Mouse (Mus musculus): ENCODE measurements around the gene Cop1. TPM values are rescaled to one million over a fixed set of nuclear protein-coding genes. Genes with fewer than 3 reads are reported as not detected.
"Not testable (repeated sequence)": the region's sequence is repeated elsewhere in the genome, so short reads cannot be mapped to it uniquely, and the experiment has no call there.

Cop1 gene
- polyA plus RNA-seq, 1 experiment from 2014 or later, result 126 TPM

GRCm38 (mm10) chr1:159232572-159233261, 597 bp downstream of the Cop1 start:
- not testable (repeated sequence) for H3K27ac ChIP-seq (ENCODE audit: low read depth, low read length)
- WGBS, result under 1% methylated on average over 27 of the region's 47 CpGs

DNA sequence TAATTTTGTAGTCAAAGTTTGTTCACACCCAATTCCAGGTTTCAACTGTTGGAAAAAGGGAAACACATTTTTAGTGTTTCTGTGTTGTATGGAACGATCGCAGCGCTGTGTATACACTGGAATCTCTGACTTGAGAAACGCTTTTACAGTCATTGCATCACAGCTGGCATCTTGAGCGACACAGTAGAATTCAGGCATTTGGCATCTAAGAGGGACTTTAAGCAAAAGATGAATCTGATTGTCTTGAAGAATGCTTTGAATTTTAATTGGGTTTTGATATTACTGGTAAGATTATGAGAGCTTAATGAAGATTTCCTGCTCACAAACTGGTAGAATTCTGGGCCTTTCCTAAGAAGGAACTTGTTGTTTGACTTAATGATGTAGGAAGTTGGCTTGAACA, 1.3 kb downstream of the Cop1 start:
- 50% methylated on average over 5 of the region's 5 CpGs for WGBS
- H3K27ac ChIP-seq (ENCODE audit: low read depth, low read length), result no peak overlapping the region

More at GRCm38 (mm10) chr1:159232572-159233261, 597 bp downstream of the Cop1 start:
- Histone ChIP-seq H3K4me2 (peak overlapping the region; percentile 56), H3K4me3 (ENCODE audit: low read depth, low read length) (peak overlapping the region; percentile 43), H3K9ac (ENCODE audit: low read length) (peak overlapping the region; percentile 61)
- peak; percentile 72 for ATAC-seq (ENCODE audit: low FRiP score)
- H3K9me3 ChIP-seq (ENCODE audit: control insufficient read depth, low read length); H3K27me3 ChIP-seq (ENCODE audit: control insufficient read depth, insufficient read depth, low read length); H3K4me1 ChIP-seq (ENCODE audit: control insufficient read depth, insufficient read depth, low read length); H3K36me3 ChIP-seq (ENCODE audit: control insufficient read depth, insufficient read depth, low read length): not testable (repeated sequence)
- DNase-seq (ENCODE audit: low spot score, missing footprints), result peak; percentile 94

DNA sequence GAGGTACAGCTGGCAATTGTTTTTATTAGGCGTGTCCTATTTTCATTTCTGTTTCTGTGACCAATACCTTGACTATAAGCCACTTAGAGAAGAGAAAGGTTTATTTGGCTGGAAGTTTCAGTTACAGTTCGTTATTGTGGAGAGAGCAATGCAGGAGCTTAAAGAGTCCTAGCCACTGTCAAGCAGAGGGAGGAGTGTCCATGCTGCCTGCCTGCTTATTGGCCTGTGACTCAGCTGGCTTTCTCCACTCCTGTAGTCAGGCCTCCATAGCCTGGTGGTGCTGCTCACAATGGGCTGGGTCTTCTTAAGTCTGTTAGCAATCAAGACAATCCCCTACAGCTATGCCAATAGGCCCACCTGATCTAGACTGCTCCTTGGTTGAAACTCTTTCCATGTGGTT, 2.4 kb downstream of the Cop1 start:
- DNase-seq (ENCODE audit: low spot score, missing footprints) (no peak), ATAC-seq (ENCODE audit: low FRiP score) (no peak)
- H3K27me3 ChIP-seq (ENCODE audit: control insufficient read depth, insufficient read depth, low read length), result no peaks in the 10 kb centered on the region
- H3K27ac ChIP-seq (ENCODE audit: low read depth, low read length), result no peak overlapping the region
- H3K4me2 ChIP-seq, result no peak overlapping the region; the same call in 1 of the 2 replicates
- H3K9me3 ChIP-seq (ENCODE audit: control insufficient read depth, low read length), result no peaks in the 10 kb centered on the region
- H3K4me3 ChIP-seq (ENCODE audit: low read depth, low read length), result no peak overlapping the region
- H3K9ac ChIP-seq (ENCODE audit: low read length), result no peak overlapping the region
- H3K4me1 ChIP-seq (ENCODE audit: control insufficient read depth, insufficient read depth, low read length), result peaks cover 8% of the 10 kb centered on the region
- 75% methylated on average over 2 of the region's 2 CpGs for WGBS
- no peaks in the 10 kb centered on the region for H3K36me3 ChIP-seq (ENCODE audit: control insufficient read depth, insufficient read depth, low read length)

More for the DNA sequence above, 1.3 kb downstream of the Cop1 start:
- Histone ChIP-seq H3K4me1 (ENCODE audit: control insufficient read depth, insufficient read depth, low read length) (peaks cover 8% of the 10 kb centered on the region), H3K9ac (ENCODE audit: low read length) (peak overlapping the region; percentile 61; the same call in 1 of the 2 replicates), H3K9me3 (ENCODE audit: control insufficient read depth, low read length) (no peaks in the 10 kb centered on the region), H3K4me2 (peak overlapping the region; percentile 56), H3K27me3 (ENCODE audit: control insufficient read depth, insufficient read depth, low read length) (no peaks in the 10 kb centered on the region), H3K36me3 (ENCODE audit: control insufficient read depth, insufficient read depth, low read length) (no peaks in the 10 kb centered on the region), H3K4me3 (ENCODE audit: low read depth, low read length) (peak overlapping the region; percentile 43)
- no peak for DNase-seq (ENCODE audit: low spot score, missing footprints)
- ATAC-seq (ENCODE audit: low FRiP score), result no peak

- DNase-seq (ENCODE audit: low spot score, missing footprints) (no peak), ATAC-seq (ENCODE audit: low FRiP score) (no peak)
- H3K9me3 ChIP-seq (ENCODE audit: control insufficient read depth, low read length), result no peaks in the 10 kb centered on the region
- no peak overlapping the region for H3K4me2 ChIP-seq
- no peaks in the 10 kb centered on the region for H3K36me3 ChIP-seq (ENCODE audit: control insufficient read depth, insufficient read depth, low read length)
- H3K4me3 ChIP-seq (ENCODE audit: low read depth, low read length), result no peak overlapping the region
- H3K27ac ChIP-seq (ENCODE audit: low read depth, low read length), result no peak overlapping the region
- H3K27me3 ChIP-seq (ENCODE audit: control insufficient read depth, insufficient read depth, low read length), result no peaks in the 10 kb centered on the region
- 90% methylated on average over 2 of the region's 2 CpGs for WGBS
- no peak overlapping the region for H3K9ac ChIP-seq (ENCODE audit: low read length)
- peaks cover 8% of the 10 kb centered on the region for H3K4me1 ChIP-seq (ENCODE audit: control insufficient read depth, insufficient read depth, low read length)
Observed at GRCm38 (mm10) chr1:159235674-159236073, 3.6 kb downstream of the Cop1 start.

- peaks cover 8% of the 10 kb centered on the region for H3K4me1 ChIP-seq (ENCODE audit: control insufficient read depth, insufficient read depth, low read length)
- 85% methylated on average over 6 of the region's 6 CpGs for WGBS
- no peaks in the 10 kb centered on the region for H3K36me3 ChIP-seq (ENCODE audit: control insufficient read depth, insufficient read depth, low read length)
- no peak for DNase-seq (ENCODE audit: low spot score, missing footprints)
- H3K4me3 ChIP-seq (ENCODE audit: low read depth, low read length), result no peak overlapping the region
- H3K27ac ChIP-seq (ENCODE audit: low read depth, low read length), result no peak overlapping the region
- no peaks in the 10 kb centered on the region for H3K27me3 ChIP-seq (ENCODE audit: control insufficient read depth, insufficient read depth, low read length)
- no peak for ATAC-seq (ENCODE audit: low FRiP score)
- H3K4me2 ChIP-seq, result no peak overlapping the region
- no peaks in the 10 kb centered on the region for H3K9me3 ChIP-seq (ENCODE audit: control insufficient read depth, low read length)
- no peak overlapping the region for H3K9ac ChIP-seq (ENCODE audit: low read length)
Observed at GRCm38 (mm10) chr1:159238147-159238546, 6.0 kb downstream of the Cop1 start.

DNA sequence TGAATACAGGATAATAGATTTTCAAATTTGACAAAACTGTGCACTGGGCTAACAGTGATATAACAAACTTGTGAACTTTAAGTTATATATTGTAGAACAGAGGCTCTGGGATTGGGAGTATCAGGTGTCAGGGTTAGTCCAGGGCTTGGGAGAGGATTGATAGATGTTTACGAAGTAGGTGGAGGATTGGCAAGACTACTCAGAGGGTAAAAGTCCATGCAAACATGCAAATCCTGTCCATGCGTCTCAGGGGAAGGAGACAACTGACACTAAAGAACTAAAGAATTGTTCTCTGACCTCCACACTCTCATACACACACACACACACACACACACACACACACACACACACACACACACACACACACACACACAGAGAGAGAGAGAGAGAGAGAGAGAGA, 18.2 kb downstream of the Cop1 start:
- H3K36me3 ChIP-seq (ENCODE audit: control insufficient read depth, insufficient read depth, low read length), result 0 out of 2 replicates have a peak, but pooled peaks cover 5% of the 10 kb centered on the region
- 74% methylated on average over 2 of the region's 2 CpGs for WGBS
- H3K4me3 ChIP-seq (ENCODE audit: low read depth, low read length), result no peak overlapping the region
- ATAC-seq (ENCODE audit: low FRiP score) (no peak), DNase-seq (ENCODE audit: low spot score, missing footprints) (no peak)
- H3K27me3 ChIP-seq (ENCODE audit: control insufficient read depth, insufficient read depth, low read length), result no peaks in the 10 kb centered on the region
- H3K27ac ChIP-seq (ENCODE audit: low read depth, low read length), result no peak overlapping the region
- no peaks in the 10 kb centered on the region for H3K4me1 ChIP-seq (ENCODE audit: control insufficient read depth, insufficient read depth, low read length)
- no peaks in the 10 kb centered on the region for H3K9me3 ChIP-seq (ENCODE audit: control insufficient read depth, low read length)
- no peak overlapping the region for H3K4me2 ChIP-seq
- no peak overlapping the region for H3K9ac ChIP-seq (ENCODE audit: low read length)

DNA sequence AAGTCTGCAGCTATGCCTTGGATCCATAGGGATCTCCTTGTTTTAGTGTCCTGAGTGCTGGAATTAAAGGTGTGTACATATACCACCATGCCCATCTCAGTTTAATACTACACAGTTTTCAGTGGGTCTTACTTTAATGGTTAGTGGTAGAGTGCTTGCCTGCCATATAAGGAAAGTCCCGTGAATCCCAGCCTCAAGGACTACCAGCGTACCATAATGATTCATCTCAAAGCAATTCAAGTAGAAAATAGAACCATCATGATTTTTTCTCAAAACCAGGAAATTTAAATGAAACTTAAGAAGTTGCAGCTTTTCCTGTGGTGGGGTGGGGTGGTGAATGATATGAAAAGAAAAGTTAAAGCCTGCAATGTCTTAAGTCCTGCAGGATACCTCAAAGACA, 21.0 kb downstream of the Cop1 start:
- ATAC-seq (ENCODE audit: low FRiP score) (no peak), DNase-seq (ENCODE audit: low spot score, missing footprints) (no peak)
- no peak overlapping the region for H3K9ac ChIP-seq (ENCODE audit: low read length)
- no peak overlapping the region for H3K27ac ChIP-seq (ENCODE audit: low read depth, low read length)
- no peak overlapping the region for H3K4me2 ChIP-seq
- H3K9me3 ChIP-seq (ENCODE audit: control insufficient read depth, low read length), result no peaks in the 10 kb centered on the region
- WGBS, result 98% methylated on average over 2 of the region's 2 CpGs
- 0 out of 2 replicates have a peak, but pooled peaks cover 5% of the 10 kb centered on the region for H3K36me3 ChIP-seq (ENCODE audit: control insufficient read depth, insufficient read depth, low read length)
- H3K4me1 ChIP-seq (ENCODE audit: control insufficient read depth, insufficient read depth, low read length), result no peaks in the 10 kb centered on the region
- H3K27me3 ChIP-seq (ENCODE audit: control insufficient read depth, insufficient read depth, low read length), result no peaks in the 10 kb centered on the region
- no peak overlapping the region for H3K4me3 ChIP-seq (ENCODE audit: low read depth, low read length)

GRCm38 (mm10) chr1:159254906-159255685, 23.0 kb downstream of the Cop1 start:
- Histone ChIP-seq H3K27me3 (ENCODE audit: control insufficient read depth, insufficient read depth, low read length) (no peaks in the 10 kb centered on the region), H3K4me3 (ENCODE audit: low read depth, low read length) (no peak overlapping the region), H3K4me2 (no peak overlapping the region), H3K4me1 (ENCODE audit: control insufficient read depth, insufficient read depth, low read length) (no peaks in the 10 kb centered on the region), H3K36me3 (ENCODE audit: control insufficient read depth, insufficient read depth, low read length) (0 out of 2 replicates have a peak, but pooled peaks cover 5% of the 10 kb centered on the region), H3K9ac (ENCODE audit: low read length) (no peak overlapping the region), H3K9me3 (ENCODE audit: control insufficient read depth, low read length) (no peaks in the 10 kb centered on the region), H3K27ac (ENCODE audit: low read depth, low read length) (no peak overlapping the region)
- WGBS, result 84% methylated on average over 5 of the region's 5 CpGs
- DNase-seq (ENCODE audit: low spot score, missing footprints) (no peak), ATAC-seq (ENCODE audit: low FRiP score) (no peak)

GRCm38 (mm10) chr1:159256543-159256942, 24.4 kb downstream of the Cop1 start:
- H3K36me3 ChIP-seq (ENCODE audit: control insufficient read depth, insufficient read depth, low read length), result 0 out of 2 replicates have a peak, but pooled peaks cover 3% of the 10 kb centered on the region

More at GRCm38 (mm10) chr1:159256543-159256942, 24.4 kb downstream of the Cop1 start:
- Histone ChIP-seq H3K4me2 (no peak overlapping the region), H3K27ac (ENCODE audit: low read depth, low read length) (no peak overlapping the region), H3K27me3 (ENCODE audit: control insufficient read depth, insufficient read depth, low read length) (no peaks in the 10 kb centered on the region), H3K9me3 (ENCODE audit: control insufficient read depth, low read length) (no peaks in the 10 kb centered on the region), H3K4me1 (ENCODE audit: control insufficient read depth, insufficient read depth, low read length) (no peaks in the 10 kb centered on the region), H3K4me3 (ENCODE audit: low read depth, low read length) (no peak overlapping the region), H3K9ac (ENCODE audit: low read length) (no peak overlapping the region)
- ATAC-seq (ENCODE audit: low FRiP score) (no peak), DNase-seq (ENCODE audit: low spot score, missing footprints) (peak; percentile 75)
- WGBS, result 91% methylated on average over 1 of the region's 1 CpGs

All from midbrain, embryonic 11.5 days (tissue).